Mouse (Mus musculus) embryo, embryonic 11.5 days (tissue): ENCODE data around the gene Rgs7.

Experiments
- DNase-seq: peaks from one replicate; pipeline ENCODE4 v3.0.0-alpha.2; 2012; ENCODE audit warnings: low read depth, low spot score

Gene Rgs7

GRCm38 (mm10) chr1:175431356-175432053 is 60.8 kb downstream of the Rgs7 start:
- DNase-seq = no peak

GRCm38 (mm10) chr1:175427112-175427511 is 65.2 kb downstream of the Rgs7 start:
- no peak for DNase-seq

GRCm38 (mm10) chr1:175426393-175426792 is 65.9 kb downstream of the Rgs7 start:
- no peak for DNase-seq

- DNase-seq = no peak
Observed at GRCm38 (mm10) chr1:175420883-175421282, 71.4 kb downstream of the Rgs7 start.

- no peak for DNase-seq
Observed at GRCm38 (mm10) chr1:175415728-175416127, 76.6 kb downstream of the Rgs7 start.

GRCm38 (mm10) chr1:175410399-175410798 is 81.9 kb downstream of the Rgs7 start:
- DNase-seq = no peak

GRCm38 (mm10) chr1:175391894-175392293 is 100.4 kb downstream of the Rgs7 start:
- DNase-seq = no peak

GRCm38 (mm10) chr1:175389250-175389649 is 103.0 kb downstream of the Rgs7 start:
- no peak for DNase-seq

GRCm38 (mm10) chr1:175385581-175386235 is 106.6 kb downstream of the Rgs7 start:
- DNase-seq = peak; percentile 13

- no peak for DNase-seq
Observed at GRCm38 (mm10) chr1:175372571-175372970, 119.7 kb downstream of the Rgs7 start.

- no peak for DNase-seq
Observed at GRCm38 (mm10) chr1:175368062-175368461, 124.2 kb downstream of the Rgs7 start.

- no peak for DNase-seq
Observed at GRCm38 (mm10) chr1:175363606-175364005, 128.7 kb downstream of the Rgs7 start.

GRCm38 (mm10) chr1:175359411-175360366 is 132.6 kb downstream of the Rgs7 start:
- DNase-seq = no peak

- DNase-seq = no peak
Observed at GRCm38 (mm10) chr1:175352921-175353320, 139.4 kb downstream of the Rgs7 start.

GRCm38 (mm10) chr1:175346162-175346561 is 146.1 kb downstream of the Rgs7 start:
- DNase-seq = no peak

- no peak for DNase-seq
Observed at GRCm38 (mm10) chr1:175336191-175336590, 156.1 kb downstream of the Rgs7 start.

- DNase-seq = no peak
Observed at GRCm38 (mm10) chr1:175333041-175333854, 159.1 kb downstream of the Rgs7 start.

GRCm38 (mm10) chr1:175329934-175330471 is 162.3 kb downstream of the Rgs7 start:
- DNase-seq = no peak

- no peak for DNase-seq
Observed at GRCm38 (mm10) chr1:175322781-175323180, 169.5 kb downstream of the Rgs7 start.

GRCm38 (mm10) chr1:175319205-175319604 is 173.1 kb downstream of the Rgs7 start:
- no peak for DNase-seq

GRCm38 (mm10) chr1:175317264-175317663 is 175.0 kb downstream of the Rgs7 start:
- no peak for DNase-seq
